Mouse (Mus musculus) cerebellum, adult (tissue): ENCODE measurements around the gene Vangl2.
"Not testable (repeated sequence)": the region's sequence is repeated elsewhere in the genome, so short reads cannot be mapped to it uniquely, and the experiment has no call there.

ENCODE experiments used
- ATAC-seq: cut with Nextera tagmentation; 2 replicates; pipeline ENCODE4 v1.9.2; 2017; ENCODE audit warnings: mild to moderate bottlenecking, moderate library complexity, mixed read lengths; ENCODE audit not compliant: insufficient number of reproducible peaks, low FRiP score, low TSS enrichment

Vangl2 gene

GRCm38 (mm10) chr1:171975831-171976230 lies 52.4 kb downstream of the Vangl2 start:
- ATAC-seq, result no peak

DNA sequence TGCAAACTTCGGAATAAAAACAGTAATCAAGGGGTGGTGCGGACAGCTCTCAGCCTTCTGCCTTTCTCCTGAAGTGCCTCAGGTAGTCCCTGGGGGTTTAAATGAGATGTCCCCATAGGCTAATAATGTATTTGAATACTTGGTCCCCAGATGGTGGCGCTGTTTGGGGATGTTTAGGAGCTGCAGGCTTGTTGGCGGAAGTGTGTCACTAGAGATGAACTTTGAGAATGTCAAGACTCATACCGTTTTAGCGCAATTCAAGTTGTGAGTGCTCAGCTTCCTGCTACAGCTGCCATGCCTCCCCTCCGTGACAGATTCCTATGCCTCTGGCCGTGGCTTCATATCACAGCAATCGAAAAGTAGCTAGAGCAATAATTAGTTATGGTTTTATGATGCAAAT lies 52.9 kb downstream of the Vangl2 start:
- no peak for ATAC-seq

GRCm38 (mm10) chr1:171974361-171974760 lies 53.9 kb downstream of the Vangl2 start:
- not testable (repeated sequence) for ATAC-seq

DNA sequence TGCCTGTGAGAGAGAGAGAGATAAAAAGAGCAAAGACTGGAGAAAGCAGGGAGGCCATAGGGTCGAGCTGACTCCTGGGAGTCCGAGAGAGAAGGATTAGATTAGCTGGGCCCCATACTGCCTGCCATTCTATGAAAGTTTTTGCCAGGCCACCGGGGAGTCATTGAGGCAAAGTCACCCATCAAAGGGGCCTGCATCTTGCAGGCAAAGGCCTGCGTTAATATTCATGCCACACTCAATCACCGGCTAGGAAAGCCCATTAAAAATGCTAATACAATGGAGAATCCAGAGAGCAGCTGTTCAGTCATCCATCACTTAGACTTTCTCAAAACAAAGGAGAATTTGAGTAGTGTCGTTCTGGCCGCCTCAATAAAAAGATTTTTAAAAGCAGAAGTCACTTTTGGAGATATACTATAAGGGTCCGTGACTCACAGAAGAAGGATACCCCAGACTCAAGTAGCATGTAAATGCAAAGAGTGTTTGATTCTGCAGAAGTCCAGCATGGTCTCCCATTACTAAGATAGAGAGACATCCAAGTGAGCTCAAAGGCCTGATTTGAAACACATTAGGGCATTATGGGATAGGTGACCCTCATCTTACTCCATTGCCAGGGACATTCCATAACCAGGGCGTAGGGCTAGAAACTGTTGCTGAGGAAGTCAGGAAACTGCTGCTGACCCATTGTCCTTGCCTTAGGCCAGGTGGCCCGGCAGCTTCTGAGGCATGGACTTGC lies 57.2 kb downstream of the Vangl2 start:
- no peak for ATAC-seq

DNA sequence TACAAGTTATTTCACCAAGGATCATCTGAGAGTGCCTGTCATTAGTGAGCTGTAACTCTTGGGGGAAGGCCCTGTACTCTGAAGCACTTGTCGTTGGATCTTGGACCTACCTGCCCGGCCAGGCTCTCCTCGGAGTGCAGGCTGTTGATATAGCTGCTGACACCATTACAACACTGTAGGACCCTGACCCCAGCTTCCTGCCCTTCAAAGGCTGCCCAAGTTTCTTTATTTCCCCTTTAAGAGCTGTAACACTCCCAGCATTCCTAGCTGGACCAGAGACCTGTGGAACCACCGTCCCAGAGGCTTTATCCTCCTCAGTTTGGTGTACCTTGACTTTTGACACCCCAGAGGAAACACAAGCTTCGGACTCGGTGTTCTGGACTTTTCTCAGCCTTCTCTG lies 59.0 kb downstream of the Vangl2 start:
- ATAC-seq, result no peak

DNA sequence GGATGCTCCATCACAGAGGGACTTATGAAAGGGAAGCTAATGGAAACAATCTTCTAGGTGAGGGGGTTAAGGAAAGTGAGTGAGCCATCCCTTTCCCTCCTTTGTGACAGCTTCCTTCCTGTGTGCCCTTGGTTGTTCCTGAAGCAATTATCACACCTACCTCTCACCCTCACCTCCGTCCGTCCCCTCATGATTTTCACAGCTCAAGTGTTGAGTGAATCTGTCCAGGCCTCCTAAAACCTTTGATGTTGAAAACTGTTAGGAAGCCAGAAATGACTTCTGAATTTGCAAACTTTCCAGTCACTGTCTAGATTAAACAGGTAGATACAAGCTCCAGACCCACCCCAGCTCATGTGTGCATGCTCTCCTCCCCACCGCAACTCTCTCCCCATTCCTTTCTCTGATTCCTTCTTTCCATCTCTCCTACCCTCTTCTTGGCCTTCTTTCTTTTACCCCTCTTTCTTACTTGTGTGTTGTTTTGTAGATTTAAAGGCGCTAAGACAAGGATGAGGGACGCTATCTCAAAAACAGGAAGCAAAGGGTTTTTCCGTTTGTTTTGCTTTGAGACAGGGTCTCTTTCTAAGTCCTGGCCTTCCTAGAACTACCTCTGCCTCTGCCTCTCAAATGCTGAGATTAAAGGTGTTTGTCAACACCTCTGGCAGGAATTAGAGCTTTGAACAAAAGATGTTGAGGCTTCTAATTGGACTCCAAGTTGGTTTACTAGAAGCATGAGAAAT lies 62.0 kb downstream of the Vangl2 start:
- no peak for ATAC-seq

DNA sequence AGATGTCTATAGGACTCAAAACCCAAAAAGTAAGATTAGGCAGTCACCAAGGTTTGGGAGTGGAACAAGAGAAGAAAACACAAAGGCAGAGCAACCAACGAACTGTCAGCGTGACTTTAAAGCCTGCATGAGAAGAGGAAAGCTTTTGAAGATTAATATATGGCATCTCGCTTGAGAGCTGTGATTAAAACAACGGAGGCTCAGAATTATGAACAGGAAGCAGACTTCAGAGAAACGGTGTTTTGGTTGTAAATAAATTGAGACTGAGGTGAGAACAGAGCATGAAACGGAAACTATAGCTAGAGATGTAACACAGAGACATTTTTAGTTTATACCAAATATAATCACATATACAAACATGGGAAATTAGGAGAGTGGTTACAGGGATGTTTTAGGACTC lies 64.6 kb downstream of the Vangl2 start:
- no peak for ATAC-seq

- ATAC-seq, result no peak
Measured at GRCm38 (mm10) chr1:171961704-171962103, 66.5 kb downstream of the Vangl2 start.

- ATAC-seq, result no peak
Measured at GRCm38 (mm10) chr1:171960726-171961125, 67.5 kb downstream of the Vangl2 start.

- no peak for ATAC-seq
Measured at GRCm38 (mm10) chr1:171957411-171957810, 70.8 kb downstream of the Vangl2 start.

GRCm38 (mm10) chr1:171955071-171955470 lies 73.2 kb downstream of the Vangl2 start:
- no peak for ATAC-seq
